9 mouse cellular contexts compared by ENCODE assay signal in genomic region chr12:55388478-55388877, GRCm38 (mm10). TPM values are rescaled to one million over a fixed set of nuclear protein-coding genes. Genes with fewer than 3 reads are reported as not detected.
DNase-seq lines count a peak whose midpoint lies in the region; ATAC-seq and TF ChIP-seq lines count a peak whose summit lies in the region.
"Had no signal": no experiment of that assay in that cellular context is flagged by ENCODE, and none has a peak within 500 bp of the region (broad histone marks: within the 10 kb centered on the region; RNA-seq: fewer than 3 reads in every experiment).

No protein-coding gene starts in this region.

- no peak overlapping the region for H3K9ac ChIP-seq in forebrain, embryonic 14.5 days (ENCODE audit: low read length)
- no peak overlapping the region for H3K9ac ChIP-seq in forebrain, embryonic 12.5 days
- H3K9ac ChIP-seq in hindbrain, embryonic 15.5 days: no peak overlapping the region
- H3K9ac ChIP-seq in liver, postnatal 0 days (replicated peaks): no peak overlapping the region
- H3K9ac ChIP-seq: neural tube, embryonic 13.5 days had no signal

- TF ChIP-seq CTCF in liver, postnatal 0 days (IDR thresholded peaks at IDR 0.05; ENCODE audit: low read depth): peak; percentile 56

- H3K4me3 ChIP-seq in forebrain, embryonic 14.5 days (ENCODE audit: low read depth, low read length): no peak overlapping the region
- H3K4me3 ChIP-seq in forebrain, embryonic 12.5 days (replicated peaks): no peak overlapping the region
- no peak overlapping the region for H3K4me3 ChIP-seq in hindbrain, embryonic 15.5 days
- no peak overlapping the region for H3K4me3 ChIP-seq in liver, postnatal 0 days (ENCODE audit: low read depth, low read length)
- H3K4me3 ChIP-seq: neural tube, embryonic 13.5 days had no signal

- WGBS in forebrain, embryonic 14.5 days: 74% methylated on average over 6 of the region's 6 CpGs
- WGBS in forebrain, embryonic 12.5 days: 72% methylated on average over 6 of the region's 6 CpGs
- WGBS in hindbrain, embryonic 15.5 days: 71% methylated on average over 6 of the region's 6 CpGs
- WGBS in liver, postnatal 0 days (ENCODE audit: insufficient replicate concordance): 44% methylated on average over 6 of the region's 6 CpGs

- H3K36me3 ChIP-seq in forebrain, embryonic 14.5 days (ENCODE audit: control insufficient read depth, insufficient read depth, low read length): no peaks in the 10 kb centered on the region
- H3K36me3 ChIP-seq in forebrain, embryonic 12.5 days (replicated peaks): no peaks in the 10 kb centered on the region
- no peaks in the 10 kb centered on the region for H3K36me3 ChIP-seq in hindbrain, embryonic 15.5 days
- no peaks in the 10 kb centered on the region for H3K36me3 ChIP-seq in liver, postnatal 0 days (replicated peaks; ENCODE audit: insufficient read depth, low read length)
- H3K36me3 ChIP-seq: neural tube, embryonic 13.5 days had no signal

- no peak for ATAC-seq in forebrain, embryonic 14.5 days
- no peak for ATAC-seq in forebrain, embryonic 12.5 days (ENCODE audit: low FRiP score)
- ATAC-seq in hindbrain, embryonic 15.5 days (ENCODE audit: low FRiP score, low read depth): 0 out of 2 replicates have a peak, but pooled peaks have one; percentile 8
- peak; percentile 54 for ATAC-seq in liver, postnatal 0 days
- no peak for ATAC-seq in cerebellum, adult (ENCODE audit: insufficient number of reproducible peaks, low FRiP score, low TSS enrichment)

- H3K27ac ChIP-seq in forebrain, embryonic 14.5 days (ENCODE audit: low read depth, low read length): no peak overlapping the region
- H3K27ac ChIP-seq in forebrain, embryonic 12.5 days: no peak overlapping the region
- H3K27ac ChIP-seq in hindbrain, embryonic 15.5 days (replicated peaks): no peak overlapping the region
- peak overlapping the region; percentile 79 for H3K27ac ChIP-seq in liver, postnatal 0 days (ENCODE audit: low read depth)
- H3K27ac ChIP-seq: neural tube, embryonic 13.5 days had no signal

- no peak overlapping the region for H3K4me2 ChIP-seq in forebrain, embryonic 14.5 days (ENCODE audit: low read length)
- H3K4me2 ChIP-seq in forebrain, embryonic 12.5 days: no peak overlapping the region
- no peak overlapping the region for H3K4me2 ChIP-seq in hindbrain, embryonic 15.5 days
- H3K4me2 ChIP-seq in liver, postnatal 0 days (ENCODE audit: low read depth, low read length): no peak overlapping the region
- H3K4me2 ChIP-seq: neural tube, embryonic 13.5 days had no signal

- DNase-seq in forebrain, embryonic 14.5 days (ENCODE audit: low spot score): peak; percentile 31
- DNase-seq in 3T3-L1 (ENCODE audit: low read depth, low spot score): peak; percentile 51
- peak; percentile 79 for DNase-seq in adrenal gland, postnatal 14 days
- peak; percentile 73 for DNase-seq in liver, postnatal 0 days
- DNase-seq in spleen, adult 18-20 months: peak; percentile 66 to 80

- no peaks in the 10 kb centered on the region for H3K27me3 ChIP-seq in forebrain, embryonic 14.5 days (replicated peaks; ENCODE audit: control insufficient read depth, insufficient read depth, low read length)
- no peaks in the 10 kb centered on the region for H3K27me3 ChIP-seq in forebrain, embryonic 12.5 days
- no peaks in the 10 kb centered on the region for H3K27me3 ChIP-seq in hindbrain, embryonic 15.5 days
- peaks cover 13% of the 10 kb centered on the region; the same call in 1 of the 2 replicates for H3K27me3 ChIP-seq in liver, postnatal 0 days (ENCODE audit: insufficient read depth, low read length)
- H3K27me3 ChIP-seq: neural tube, embryonic 13.5 days had no signal

- H3K9me3 ChIP-seq in forebrain, embryonic 14.5 days (replicated peaks; ENCODE audit: control insufficient read depth, low read length): no peaks in the 10 kb centered on the region
- no peaks in the 10 kb centered on the region for H3K9me3 ChIP-seq in forebrain, embryonic 12.5 days
- no peaks in the 10 kb centered on the region for H3K9me3 ChIP-seq in hindbrain, embryonic 15.5 days
- no peaks in the 10 kb centered on the region for H3K9me3 ChIP-seq in liver, postnatal 0 days (ENCODE audit: low read length)
- H3K9me3 ChIP-seq: neural tube, embryonic 13.5 days had no signal

- TF ChIP-seq EP300 in liver, postnatal 0 days (IDR thresholded peaks at IDR 0.05; ENCODE audit: low read depth): no peak

- no peaks in the 10 kb centered on the region for H3K4me1 ChIP-seq in forebrain, embryonic 14.5 days (ENCODE audit: control insufficient read depth, insufficient read depth, low read length)
- H3K4me1 ChIP-seq in forebrain, embryonic 12.5 days: peaks cover 12% of the 10 kb centered on the region
- H3K4me1 ChIP-seq in hindbrain, embryonic 15.5 days (replicated peaks): no peaks in the 10 kb centered on the region
- H3K4me1 ChIP-seq in liver, postnatal 0 days (ENCODE audit: insufficient read depth): peaks cover 5% of the 10 kb centered on the region; the same call in 1 of the 2 replicates

RNA-seq across cellular contexts. Expression of gene Psma6, which starts 4.5 kb away (rescaled TPM):
- 482 and 544 TPM in 2 replicates for polyA plus RNA-seq in forebrain, embryonic 14.5 days (2014; fragmentation: Nextera tagmentation; extraction: Ambion mirVana)
- polyA plus RNA-seq in forebrain, embryonic 12.5 days (2016; fragmentation: Nextera tagmentation; extraction: Ambion mirVana): 425 and 437 TPM in 2 replicates
- 226 and 253 TPM in 2 replicates for total RNA-seq in adrenal gland, postnatal 14 days (2021)
- polyA plus RNA-seq in hindbrain, embryonic 15.5 days (2015; fragmentation: Nextera tagmentation; extraction: Ambion mirVana): 389 and 393 TPM in 2 replicates
- polyA plus RNA-seq in liver, postnatal 0 days (2015; fragmentation: Nextera tagmentation; extraction: Ambion mirVana): 177 and 184 TPM in 2 replicates

Comparison
In these comparisons a context has a peak if more than half of its experiments do, and no peak if none do; other contexts are left out.
1. ATAC-seq: peak in hindbrain, embryonic 15.5 days (single experiment) and liver, postnatal 0 days (single experiment); none in forebrain, embryonic 14.5 days (single experiment), forebrain, embryonic 12.5 days (single experiment) and cerebellum, adult (single experiment).
2. Peak in every context shown above with its lines, with median percentiles within 50 percentile points of each other: DNase-seq.